Mouse (Mus musculus): Measurements from ENCODE around the gene Pdgfc.
A peak's percentile ranks its signal among the peaks of the same experiment; 100 is the strongest.

Pdgfc gene

GRCm38 (mm10) chr3:81036151-81036553 is at the start of gene Pdgfc:
Pdgfc (plus strand) TSS chr3:81036416.
- DNase-seq (ENCODE audit: low spot score) = no peak

DNA sequence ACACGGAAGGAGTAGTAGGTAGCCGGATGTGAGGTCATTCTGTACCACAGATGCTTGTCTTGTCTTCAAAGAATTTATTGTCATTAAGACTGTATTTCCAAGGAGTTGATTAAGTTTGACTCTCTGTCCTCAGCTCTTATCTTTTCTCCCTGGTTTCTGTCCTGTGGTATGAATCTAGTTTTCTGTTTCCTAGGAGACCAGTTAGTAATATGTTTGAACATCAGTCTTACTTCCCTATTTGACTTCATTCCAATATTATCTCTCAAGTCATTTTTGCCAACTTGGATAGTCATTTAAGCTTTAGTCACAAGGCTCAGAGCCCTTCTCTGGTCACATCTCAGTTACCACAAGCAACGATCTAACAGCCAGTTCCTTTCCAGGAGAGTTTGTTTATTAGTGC is 27.0 kb upstream of the Pdgfc start:
- DNase-seq (ENCODE audit: low spot score) = no peak

DNA sequence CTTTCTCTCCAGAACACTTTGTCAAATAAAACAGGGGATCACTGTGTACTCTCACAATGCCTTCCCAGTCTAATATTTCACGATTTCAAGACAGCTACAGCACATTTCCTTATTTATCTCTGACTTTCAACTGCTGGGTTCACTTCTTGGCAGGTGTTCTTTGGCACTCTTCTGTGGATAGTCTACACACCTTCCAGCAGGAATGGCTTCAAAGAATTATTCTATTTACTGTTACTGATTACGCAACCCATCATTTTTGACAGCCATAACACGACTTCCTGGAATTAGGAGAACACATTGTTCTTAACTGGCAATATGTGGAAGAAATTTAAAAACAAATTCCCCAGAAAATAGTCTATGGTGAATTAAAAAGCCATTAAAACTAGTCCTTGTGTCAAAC is 26.3 kb upstream of the Pdgfc start:
- DNase-seq (ENCODE audit: low spot score) = no peak

DNA sequence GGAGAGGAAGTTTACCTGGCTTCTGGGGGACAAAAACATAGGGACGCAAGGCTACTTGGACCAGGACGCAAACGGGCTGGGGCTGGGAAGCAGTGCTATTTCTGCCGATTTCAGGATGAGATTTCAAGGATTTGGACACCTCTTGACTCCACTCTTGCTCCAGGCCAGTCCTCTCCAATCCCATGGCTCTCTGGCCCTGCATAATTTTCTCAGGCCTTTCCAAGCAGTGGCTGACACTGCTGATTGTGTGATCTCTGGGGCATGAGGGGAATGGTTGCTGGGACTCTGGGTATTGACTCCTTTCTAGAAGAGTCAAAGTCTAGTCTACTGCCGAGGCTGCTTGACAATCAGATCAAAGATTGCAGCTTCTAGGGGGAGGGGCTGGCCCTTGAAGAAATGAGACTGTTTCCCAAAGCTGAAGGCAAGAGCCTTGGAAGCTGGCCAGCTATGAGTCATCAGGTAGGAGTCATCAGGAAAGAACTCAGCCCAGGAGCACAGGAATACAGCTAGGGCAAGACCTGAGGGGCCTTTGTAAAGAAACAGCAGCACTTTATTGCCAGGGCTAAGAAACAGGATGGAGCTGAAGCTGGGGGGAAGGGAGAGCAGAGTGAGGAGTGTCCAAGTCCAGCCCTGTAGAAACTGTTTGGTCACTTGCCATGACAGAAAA is 18.7 kb upstream of the Pdgfc start:
- DNase-seq (ENCODE audit: low spot score) = no peak

DNA sequence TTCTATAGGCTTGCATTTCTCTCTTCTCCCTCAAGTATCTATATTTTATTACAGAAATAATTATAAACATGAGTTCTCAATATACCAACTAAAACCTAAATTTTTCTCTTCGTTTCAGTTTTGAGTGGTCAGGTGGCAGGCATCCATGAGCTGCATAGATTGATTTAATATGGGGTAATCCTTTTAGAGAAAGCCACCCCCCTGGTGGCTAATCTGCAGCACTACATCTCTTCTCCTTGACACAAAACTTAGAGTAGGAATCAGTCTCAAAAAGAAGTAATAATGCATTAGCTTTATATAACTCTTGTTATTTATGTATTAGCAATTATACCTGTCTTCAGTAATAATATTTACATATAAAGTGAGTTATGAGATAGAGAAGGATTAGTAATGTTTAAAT is 16.2 kb upstream of the Pdgfc start:
- no peak for DNase-seq (ENCODE audit: low spot score)

DNA sequence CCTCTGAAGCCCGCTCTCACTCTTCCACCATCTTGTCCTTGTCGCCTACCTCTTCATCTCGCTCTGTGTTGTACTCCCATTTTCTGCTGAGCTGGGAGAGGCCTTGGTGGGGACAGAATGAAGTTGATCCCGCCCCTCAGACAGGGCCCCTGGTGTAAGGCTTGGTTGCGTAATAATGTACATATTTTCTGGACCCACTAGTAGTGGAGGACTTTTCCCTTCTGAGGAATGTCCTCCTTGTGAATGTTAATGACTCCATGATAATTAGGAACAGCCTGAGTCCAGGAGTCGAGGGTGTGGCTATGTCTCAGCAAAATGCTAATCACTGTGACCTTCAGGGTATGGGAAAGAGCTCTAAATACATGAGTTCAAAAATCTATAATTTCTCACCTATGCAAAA is 14.4 kb upstream of the Pdgfc start:
- no peak for DNase-seq (ENCODE audit: low spot score)

GRCm38 (mm10) chr3:81022266-81022665 is 13.9 kb upstream of the Pdgfc start:
- no peak for DNase-seq (ENCODE audit: low spot score)

DNA sequence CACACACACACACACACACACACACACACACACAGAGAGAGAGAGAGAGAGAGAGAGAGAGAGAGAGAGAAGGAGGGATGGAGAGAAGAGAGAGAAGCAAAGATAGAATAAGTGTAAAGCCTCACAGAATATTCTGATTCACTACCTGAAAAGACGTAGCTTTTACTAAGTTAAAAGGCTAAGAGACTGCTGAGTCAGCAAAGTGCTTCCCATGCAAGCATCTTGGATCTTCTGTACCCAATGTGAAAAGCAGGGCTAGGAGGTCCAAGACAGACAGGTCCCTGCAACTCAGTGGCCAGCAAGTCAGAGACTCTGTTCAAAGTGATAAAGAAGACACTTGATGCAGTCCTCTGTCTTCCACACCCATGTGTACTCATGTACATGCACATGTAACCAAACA is 13.4 kb upstream of the Pdgfc start:
- no peak for DNase-seq (ENCODE audit: low spot score)

DNA sequence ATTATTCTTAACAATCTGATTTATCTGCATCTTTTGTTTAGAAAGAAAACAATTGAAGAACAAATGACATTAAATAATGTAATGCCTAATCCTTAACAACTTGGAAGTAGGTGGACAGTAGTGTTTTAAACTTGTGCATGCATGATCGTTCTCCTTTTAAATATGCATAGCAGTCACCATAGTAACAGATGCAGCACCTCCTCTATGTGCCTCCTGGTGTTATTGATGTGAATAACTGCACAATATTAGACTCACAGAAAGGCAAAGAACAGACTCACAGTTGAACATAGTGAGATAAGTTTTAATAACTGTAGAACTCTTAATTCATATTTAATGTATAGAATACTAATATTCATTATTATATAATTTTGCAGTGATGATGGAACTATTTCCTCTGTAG is 12.6 kb upstream of the Pdgfc start:
- no peak for DNase-seq (ENCODE audit: low spot score)

DNA sequence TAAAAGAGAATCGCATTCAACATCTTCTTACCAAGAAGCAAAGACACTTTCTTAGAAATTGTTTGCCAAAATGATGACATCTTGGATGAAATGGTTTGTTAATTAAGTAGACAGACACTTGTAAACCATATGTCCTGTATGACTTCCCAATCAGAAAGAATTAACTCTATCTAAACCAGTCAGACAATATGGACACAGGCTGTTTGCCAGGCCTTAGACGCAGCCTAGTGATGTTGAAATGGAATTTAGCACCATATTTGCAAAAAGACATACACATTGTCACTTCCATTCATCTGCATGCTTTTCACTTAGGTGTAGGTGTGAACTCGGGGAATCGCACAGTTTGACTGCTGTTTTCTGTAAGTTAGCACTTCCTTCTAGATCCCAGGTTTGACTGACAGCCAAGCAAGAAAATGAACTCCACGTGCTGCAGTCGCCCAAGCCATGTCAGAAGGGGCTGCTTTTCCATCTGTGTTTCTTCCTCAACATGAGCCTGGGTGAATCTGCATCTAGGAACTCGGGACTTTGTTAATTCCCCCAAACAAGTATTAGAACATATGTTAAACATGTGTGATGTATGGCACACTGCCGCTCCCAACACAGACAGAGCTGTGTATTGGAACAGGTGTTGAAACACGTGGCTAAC is 10.5 kb upstream of the Pdgfc start:
- no peak for DNase-seq (ENCODE audit: low spot score)

- DNase-seq (ENCODE audit: low spot score) = no peak
Observed at GRCm38 (mm10) chr3:81028361-81028760, 7.9 kb upstream of the Pdgfc start.

DNA sequence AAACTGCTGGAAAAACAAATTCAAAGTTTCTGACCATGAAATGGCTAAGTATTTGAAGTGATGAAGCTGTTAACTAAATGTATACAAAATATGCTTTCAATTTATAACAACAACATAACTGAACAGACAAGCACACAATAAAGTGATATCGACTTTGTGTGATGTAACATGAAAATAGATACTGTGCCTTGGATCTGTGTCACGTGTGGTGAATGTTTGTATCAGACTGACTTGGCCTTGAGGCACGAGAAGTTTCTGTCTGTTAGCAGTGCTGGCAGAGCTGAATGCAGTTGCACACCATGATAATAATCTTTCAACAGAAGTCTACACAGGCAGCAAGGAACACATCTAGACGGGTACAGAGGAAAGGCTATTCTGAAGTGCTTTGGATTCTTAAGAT is 6.9 kb upstream of the Pdgfc start:
- DNase-seq (ENCODE audit: low spot score) = no peak

- DNase-seq (ENCODE audit: low spot score) = no peak
Observed at GRCm38 (mm10) chr3:81029909-81030308, 6.3 kb upstream of the Pdgfc start.

GRCm38 (mm10) chr3:81030311-81030710 is 5.9 kb upstream of the Pdgfc start:
- DNase-seq (ENCODE audit: low spot score) = no peak

DNA sequence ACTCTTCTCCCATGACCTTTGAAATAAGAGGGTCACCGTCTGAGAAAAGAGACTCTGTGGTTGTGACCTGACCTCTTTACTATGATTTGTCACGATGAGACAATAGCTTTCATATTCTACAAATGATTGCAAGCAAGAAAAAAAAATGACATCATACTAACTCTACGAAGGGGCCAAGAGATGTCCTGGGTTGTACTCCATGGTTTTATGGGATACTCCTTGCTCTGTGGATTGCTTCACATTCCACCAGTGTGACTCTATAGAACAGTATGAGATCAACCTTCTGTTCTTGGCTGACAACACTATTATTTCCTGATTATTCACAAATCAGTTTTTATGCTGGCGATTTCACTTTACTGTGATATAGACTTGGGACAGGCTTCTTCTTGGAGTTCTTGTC is 4.2 kb upstream of the Pdgfc start:
- no peak for DNase-seq (ENCODE audit: low spot score)

- DNase-seq (ENCODE audit: low spot score) = no peak
Observed at GRCm38 (mm10) chr3:81034336-81035102, 1.7 kb upstream of the Pdgfc start.

DNA sequence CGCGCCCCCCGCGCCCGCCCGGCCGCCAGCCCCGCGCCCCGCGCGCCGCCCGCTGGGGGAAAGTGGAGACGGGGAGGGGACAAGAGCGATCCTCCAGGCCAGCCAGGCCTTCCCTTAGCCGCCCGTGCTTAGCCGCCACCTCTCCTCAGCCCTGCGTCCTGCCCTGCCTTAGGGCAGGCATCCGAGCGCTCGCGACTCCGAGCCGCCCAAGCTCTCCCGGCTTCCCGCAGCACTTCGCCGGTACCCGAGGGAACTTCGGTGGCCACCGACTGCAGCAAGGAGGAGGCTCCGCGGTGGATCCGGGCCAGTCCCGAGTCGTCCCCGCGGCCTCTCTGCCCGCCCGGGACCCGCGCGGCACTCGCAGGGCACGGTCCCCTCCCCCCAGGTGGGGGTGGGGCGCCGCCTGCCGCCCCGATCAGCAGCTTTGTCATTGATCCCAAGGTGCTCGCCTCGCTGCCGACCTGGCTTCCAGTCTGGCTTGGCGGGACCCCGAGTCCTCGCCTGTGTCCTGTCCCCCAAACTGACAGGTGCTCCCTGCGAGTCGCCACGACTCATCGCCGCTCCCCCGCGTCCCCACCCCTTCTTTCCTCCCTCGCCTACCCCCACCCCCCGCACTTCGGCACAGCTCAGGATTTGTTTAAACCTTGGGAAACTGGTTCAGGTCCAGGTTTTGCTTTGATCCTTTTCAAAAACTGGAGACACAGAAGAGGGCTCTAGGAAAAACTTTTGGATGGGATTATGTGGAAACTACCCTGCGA is 517 bp downstream of the Pdgfc start:
- DNase-seq (ENCODE audit: low spot score) = no peak

- DNase-seq (ENCODE audit: low spot score) = no peak
Observed at GRCm38 (mm10) chr3:81037312-81037859, 1.2 kb downstream of the Pdgfc start.

DNA sequence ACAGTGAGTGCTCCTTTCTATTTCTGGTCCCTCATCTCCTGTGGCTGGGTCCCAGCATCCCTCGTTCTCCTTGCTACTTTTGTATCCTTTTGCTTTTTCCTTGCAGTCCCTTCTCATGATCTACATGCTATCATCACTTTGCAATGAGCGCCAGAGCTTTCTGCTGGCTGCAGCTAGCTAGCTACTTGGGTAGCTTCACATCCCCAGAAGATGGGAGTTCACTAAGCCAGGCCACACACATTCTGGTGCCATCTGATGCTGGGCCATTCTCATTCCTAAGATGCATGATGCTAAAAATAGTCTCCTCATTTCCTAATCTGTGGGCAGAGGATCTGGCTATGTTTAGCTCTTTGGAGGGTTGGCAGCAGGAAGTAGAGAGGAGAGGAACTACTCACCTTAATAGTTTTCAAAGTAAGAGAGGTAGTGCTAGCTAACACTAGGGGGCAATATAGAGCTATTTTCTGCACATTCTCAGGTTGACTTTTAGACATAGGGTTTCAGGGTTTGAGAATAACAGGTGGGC is 3.0 kb downstream of the Pdgfc start:
- DNase-seq (ENCODE audit: low spot score) = peak; percentile 6

DNA sequence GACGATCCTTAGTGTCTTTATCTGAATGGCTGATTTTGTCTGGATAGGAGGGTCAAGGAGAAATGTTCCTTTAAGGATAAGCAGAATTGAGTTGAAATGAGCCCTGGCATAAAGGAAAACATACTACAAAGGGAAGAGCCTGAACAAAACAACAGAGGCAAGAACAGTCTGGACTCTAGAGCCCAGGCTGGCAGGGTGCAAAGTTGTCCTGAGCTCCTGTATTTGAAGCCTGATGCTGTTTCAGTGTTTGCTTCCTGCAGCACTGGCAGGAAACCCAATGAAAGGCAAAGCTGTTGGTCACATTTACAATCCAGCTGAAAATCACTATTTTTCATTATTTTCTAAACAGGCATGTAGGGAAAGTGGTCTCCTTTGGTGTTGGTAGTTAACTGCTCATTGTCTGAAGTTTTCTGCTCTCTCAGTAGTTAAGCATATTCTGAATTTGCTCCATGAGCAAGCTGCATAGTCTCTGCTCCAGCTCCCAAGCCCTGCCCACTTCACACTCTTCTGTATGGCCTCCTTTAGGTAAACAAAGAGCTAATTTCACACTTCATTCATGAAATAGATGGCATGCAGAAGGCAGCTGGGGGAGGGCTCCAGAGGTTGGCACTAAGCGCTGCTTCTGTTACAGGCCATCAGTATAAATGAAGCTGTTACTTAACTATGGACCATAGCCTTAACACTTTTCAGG is 8.6 kb downstream of the Pdgfc start:
- no peak for DNase-seq (ENCODE audit: low spot score)

DNA sequence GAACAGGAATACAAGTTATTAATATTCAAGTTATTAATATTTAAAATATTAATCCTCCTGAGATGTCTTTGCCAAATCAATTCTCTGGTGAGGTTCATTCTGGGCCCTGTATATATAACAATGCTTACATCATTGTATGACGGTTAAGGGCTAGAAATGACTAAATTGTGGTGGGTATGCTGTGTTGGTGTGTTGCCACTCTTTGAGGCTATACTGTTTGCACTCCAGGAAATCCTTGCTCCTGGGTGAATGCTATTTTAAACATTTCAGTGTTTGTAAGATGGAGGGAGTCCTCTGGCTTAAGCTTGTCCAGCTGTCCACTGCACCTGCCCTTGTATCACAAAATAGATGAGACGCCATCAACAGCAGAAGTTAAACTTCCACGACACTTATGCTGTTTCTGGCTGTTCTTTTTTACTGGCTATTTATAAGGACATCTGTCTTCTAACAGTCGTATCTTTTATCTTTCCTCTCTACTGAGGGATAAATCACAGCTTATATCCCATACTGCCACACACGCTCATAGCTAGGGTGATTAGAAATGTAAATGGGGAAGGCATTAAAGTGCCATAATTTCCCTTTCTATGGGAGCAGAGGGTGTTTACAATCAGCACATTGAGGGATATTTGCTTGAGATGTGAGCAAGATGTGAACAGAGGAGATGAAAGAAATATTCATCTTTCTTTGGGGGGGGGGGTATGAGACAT is 9.3 kb downstream of the Pdgfc start:
- no peak for DNase-seq (ENCODE audit: low spot score)

Measured in c-Kit-positive CD71-positive TER-119-positive erythroid progenitor cells, embryonic 14.5 days (primary cell).